Mouse (Mus musculus): ENCODE measurements around the gene Tbc1d30.

The Tbc1d30 gene

GRCm38 (mm10) chr10:121225636-121226035, 125.4 kb downstream of the Tbc1d30 start:
- DNase-seq (ENCODE audit: low spot score): no peak

DNA sequence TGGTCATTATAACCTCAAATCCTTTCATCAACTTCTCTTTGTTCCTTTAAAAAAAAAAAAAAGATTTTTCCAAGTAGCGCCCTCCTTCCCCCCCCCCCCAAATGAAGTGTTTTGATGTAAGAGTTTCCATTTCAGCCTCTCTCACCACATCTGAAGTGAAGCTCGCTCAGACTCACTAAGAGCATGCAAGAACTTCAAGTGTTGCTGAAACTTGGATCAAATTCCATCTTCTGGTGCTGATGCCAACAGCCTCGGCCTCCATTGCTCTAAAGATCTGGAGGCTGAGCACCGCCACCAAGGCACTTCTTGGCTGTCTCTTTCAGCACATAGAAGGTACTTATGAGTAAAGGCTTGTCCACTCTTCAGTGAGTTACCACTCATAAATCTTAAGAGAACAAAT, 128.2 kb downstream of the Tbc1d30 start:
- DNase-seq (ENCODE audit: low spot score): peak; percentile 41

DNA sequence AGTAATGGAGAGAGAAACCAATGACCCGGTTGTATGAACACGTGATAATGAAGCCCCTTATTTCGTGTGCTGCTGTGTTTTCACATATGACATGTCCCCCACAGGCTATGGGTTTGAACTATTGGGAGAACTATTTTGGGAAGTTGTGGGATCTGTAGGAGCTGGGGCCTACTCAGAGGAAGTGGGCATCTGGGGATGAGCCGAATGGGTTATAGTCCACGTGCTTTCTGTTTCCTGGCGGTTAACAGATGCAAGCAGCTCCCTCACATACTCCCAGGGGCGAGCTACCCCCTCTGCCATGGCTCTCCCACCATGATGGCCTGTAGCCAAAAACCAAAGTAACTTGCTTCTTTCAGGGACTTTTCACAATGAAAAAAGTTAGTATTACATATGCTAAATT, 132.5 kb downstream of the Tbc1d30 start:
- DNase-seq (ENCODE audit: low spot score): no peak

- DNase-seq (ENCODE audit: low spot score): no peak
Measured at GRCm38 (mm10) chr10:121216804-121217203, 134.3 kb downstream of the Tbc1d30 start.
